Mouse (Mus musculus): ENCODE measurements at regions not wholly inside any gene's neighbourhood (a gene's known extent, or its start where the extent isn't known, plus 50 kb on each side); places are given as distances from the start of the nearest gene placed in this dataset.

DNA sequence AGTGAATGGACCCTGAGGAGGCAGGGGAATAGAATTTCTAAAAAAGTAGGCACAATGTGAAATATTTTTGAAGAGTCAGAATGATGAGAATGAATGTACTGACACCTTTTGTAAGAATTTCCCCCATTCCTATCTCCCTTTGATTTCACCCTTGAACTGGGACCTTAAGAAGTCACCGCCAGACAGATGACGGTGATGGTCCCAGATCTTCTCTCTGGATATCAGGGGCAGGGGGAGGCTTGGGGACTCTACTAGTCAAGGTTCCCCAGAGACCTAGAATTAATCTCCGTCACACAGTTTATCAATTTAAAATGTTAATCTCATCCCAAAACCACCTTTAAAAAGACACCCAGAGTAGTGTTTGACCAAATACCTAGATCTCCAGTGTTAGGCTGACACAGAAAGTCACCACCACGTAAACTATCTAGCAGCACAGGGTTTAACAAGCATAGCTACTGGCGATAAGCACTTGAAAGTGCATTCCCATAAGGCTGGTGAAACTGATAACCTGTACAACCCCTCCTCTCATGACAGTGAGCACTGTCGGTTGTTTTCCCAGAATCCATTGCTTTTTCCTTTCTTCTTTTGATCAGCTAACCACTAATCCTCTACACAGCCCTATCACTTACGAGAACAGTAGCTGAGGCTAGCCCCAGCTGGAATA is 163.5 kb upstream of the Cdkn3 start:
- Histone ChIP-seq H3K4me3 (ENCODE audit: control insufficient read depth in 1 of 2, insufficient read depth in 1 of 2, low read depth in 2 of 2, low read length in 2 of 2) (no peak overlapping the region), H3K27me3 (ENCODE audit: control insufficient read depth in 1 of 2, insufficient read depth in 2 of 2, low read length in 2 of 2) (peaks cover 2% of the 10 kb centered on the region in 2 experiments; a peak in 3 of 4 replicates), H3K9ac (ENCODE audit: control insufficient read depth, low read depth, low read length, poor library complexity, severe bottlenecking) (no peak overlapping the region), H3K36me3 (ENCODE audit: control insufficient read depth in 1 of 2, insufficient read depth in 2 of 2, low read length in 2 of 2) (no peaks in the 10 kb centered on the region), H3K9me3 (replicated peaks; ENCODE audit: insufficient read depth, low read length) (no peaks in the 10 kb centered on the region), H3K4me1 (ENCODE audit: control insufficient read depth in 1 of 2, insufficient read depth in 2 of 2, low read length in 2 of 2) (no peaks in the 10 kb centered on the region), H3K79me2 (ENCODE audit: control insufficient read depth, insufficient read depth, low read length, poor library complexity) (no peaks in the 10 kb centered on the region), H3K27ac (ENCODE audit: control insufficient read depth, low read depth, low read length) (no peak overlapping the region)
- no peak for DNase-seq (ENCODE audit: low read depth, low spot score)
- TF ChIP-seq SMC3 (IDR thresholded peaks at IDR 0.05; ENCODE audit: low read depth, low read length) (no peak), RAD21 (IDR thresholded peaks at IDR 0.05; ENCODE audit: low read depth, low read length) (no peak), NELFE (IDR thresholded peaks at IDR 0.05; ENCODE audit: low read depth, low read length) (no peak), GABPA (IDR thresholded peaks at IDR 0.05; ENCODE audit: low read depth, low read length) (no peak), ZKSCAN1 (IDR thresholded peaks at IDR 0.05; ENCODE audit: low read depth, low read length) (no peak), TAL1 (IDR thresholded peaks at IDR 0.05; ENCODE audit: low read length) (no peak), EP300 (IDR thresholded peaks at IDR 0.05; ENCODE audit: low read depth in 1 of 2, low read length in 2 of 2) (no peak), USF2 (IDR thresholded peaks at IDR 0.05; ENCODE audit: borderline replicate concordance in 1 of 2, insufficient read depth in 1 of 2, low read depth in 1 of 2, low read length in 2 of 2) (no peak), CHD2 (IDR thresholded peaks at IDR 0.05; ENCODE audit: low read length) (no peak), MXI1 (IDR thresholded peaks at IDR 0.05; ENCODE audit: low read depth, low read length) (no peak)

- no peak overlapping the region for H3K4me3 ChIP-seq (ENCODE audit: control insufficient read depth in 1 of 2, insufficient read depth in 1 of 2, low read depth in 2 of 2, low read length in 2 of 2)
- no peaks in the 10 kb centered on the region for H3K79me2 ChIP-seq (ENCODE audit: control insufficient read depth, insufficient read depth, low read length, poor library complexity)
- peaks cover 0 to 2% of the 10 kb centered on the region in 2 experiments; a peak in 2 of 4 replicates for H3K27me3 ChIP-seq (ENCODE audit: control insufficient read depth in 1 of 2, insufficient read depth in 2 of 2, low read length in 2 of 2)
- DNase-seq (ENCODE audit: low read depth, low spot score) = no peak
- TF ChIP-seq MAX (IDR thresholded peaks at IDR 0.05; ENCODE audit: low read length) (no peak), MYB (IDR thresholded peaks at IDR 0.05; ENCODE audit: low read depth, low read length) (no peak), MAZ (IDR thresholded peaks at IDR 0.05; ENCODE audit: low read depth, low read length) (no peak), TBP (IDR thresholded peaks at IDR 0.05; ENCODE audit: low read depth, low read length) (no peak), E2F4 (IDR thresholded peaks at IDR 0.05; ENCODE audit: borderline replicate concordance, low read depth, low read length) (no peak), GATA1 (IDR thresholded peaks at IDR 0.05; ENCODE audit: low read depth, low read length) (no peak), USF1 (IDR thresholded peaks at IDR 0.05; ENCODE audit: low read depth, low read length) (no peak), POLR2A (IDR thresholded peaks at IDR 0.05; ENCODE audit: control insufficient read depth in 1 of 2, insufficient read depth in 1 of 2, low read depth in 1 of 2, low read length in 2 of 2, poor library complexity in 1 of 2) (no peak), TAL1 (IDR thresholded peaks at IDR 0.05; ENCODE audit: low read length) (no peak), RAD21 (IDR thresholded peaks at IDR 0.05; ENCODE audit: low read depth, low read length) (no peak), USF2 (IDR thresholded peaks at IDR 0.05; ENCODE audit: borderline replicate concordance in 1 of 2, insufficient read depth in 1 of 2, low read depth in 1 of 2, low read length in 2 of 2) (no peak), CHD2 (IDR thresholded peaks at IDR 0.05; ENCODE audit: low read length) (no peak), MXI1 (IDR thresholded peaks at IDR 0.05; ENCODE audit: low read depth, low read length) (no peak), CHD1 (IDR thresholded peaks at IDR 0.05; ENCODE audit: low read depth, low read length) (no peak), MEF2A (IDR thresholded peaks at IDR 0.05; ENCODE audit: extremely low read depth, insufficient replicate concordance, low read depth, low read length, poor library complexity, severe bottlenecking) (no peak)
- no peaks in the 10 kb centered on the region for H3K9me3 ChIP-seq (replicated peaks; ENCODE audit: insufficient read depth, low read length)
- no peak overlapping the region for H3K9ac ChIP-seq (ENCODE audit: control insufficient read depth, low read depth, low read length, poor library complexity, severe bottlenecking)
- H3K27ac ChIP-seq (ENCODE audit: control insufficient read depth, low read depth, low read length) = no peak overlapping the region
- no peaks in the 10 kb centered on the region for H3K4me1 ChIP-seq (ENCODE audit: control insufficient read depth in 1 of 2, insufficient read depth in 2 of 2, low read length in 2 of 2)
- H3K36me3 ChIP-seq (ENCODE audit: control insufficient read depth in 1 of 2, insufficient read depth in 2 of 2, low read length in 2 of 2) = no peaks in the 10 kb centered on the region
These were observed 166.2 kb upstream of the Cdkn3 start for GRCm38 (mm10) chr14:46594151-46594550.
